Mouse (Mus musculus) heart, embryonic 11.5 days (tissue): Measurements from ENCODE around the gene Crip1. TPM values are rescaled to one million over a fixed set of nuclear protein-coding genes. Genes with fewer than 3 reads are reported as not detected.
A peak's percentile ranks its signal among the peaks of the same experiment; 100 is the strongest.

ENCODE experiments used
- ATAC-seq: fragments of 200-750 bp; cut with Nextera tagmentation; replicated peaks from 2 replicates; pipeline ENCODE4 v1.8.0; 2017; ENCODE audit warnings: moderate library complexity; ENCODE audit not compliant: insufficient number of reproducible peaks, low FRiP score, low TSS enrichment
- H3K27ac ChIP-seq: fragments of 300-500 bp; sonication (generic); 2 replicates; pipeline ENCODE4 v1.5.1; 2014; ENCODE audit warnings: mild to moderate bottlenecking, low read depth, low read length
- H3K27me3 ChIP-seq: fragments of 300-500 bp; sonication (generic); 2 replicates; pipeline ENCODE4 v1.6.1; 2014; ENCODE audit warnings: mild to moderate bottlenecking, low read length, mixed read lengths; ENCODE audit not compliant: control insufficient read depth, insufficient read depth
- H3K36me3 ChIP-seq: fragments of 300-500 bp; sonication (generic); 2 replicates; pipeline ENCODE4 v1.6.1; 2014; ENCODE audit warnings: mild to moderate bottlenecking, low read length, moderate library complexity, mixed read lengths; ENCODE audit not compliant: control insufficient read depth, insufficient read depth
- H3K4me1 ChIP-seq: fragments of 300-500 bp; sonication (generic); 2 replicates; pipeline ENCODE4 v1.6.1; 2014; ENCODE audit warnings: low read length; ENCODE audit not compliant: control insufficient read depth, insufficient read depth
- H3K4me2 ChIP-seq: fragments of 300-500 bp; sonication (generic); 2 replicates; pipeline ENCODE4 v1.6.1; 2014; ENCODE audit warnings: mild to moderate bottlenecking, moderate library complexity
- H3K4me3 ChIP-seq: fragments of 300-500 bp; sonication (generic); 2 replicates; pipeline ENCODE4 v1.5.1; 2014; ENCODE audit warnings: low read depth, low read length
- H3K9ac ChIP-seq: fragments of 300-500 bp; sonication (generic); 2 replicates; pipeline ENCODE4 v1.6.1; 2014; ENCODE audit warnings: mild to moderate bottlenecking, low read depth, low read length, moderate library complexity
- H3K9me3 ChIP-seq: fragments of 300-500 bp; sonication (generic); replicated peaks from 2 replicates; pipeline ENCODE4 v1.6.1; 2016; ENCODE audit warnings: low read length; ENCODE audit not compliant: control insufficient read depth
- WGBS: fragments of 180-500 bp; shearing (Covaris S2); extraction: QIAGEN DNeasy Blood & Tissue Kit; methylation state at CpG from one replicate; pipeline ENCODE4 v1.1.7; 2014; ENCODE audit not compliant: insufficient replicate concordance; 5-methylcytosine and 5-hydroxymethylcytosine counted together
- polyA plus RNA-seq: library from polyadenylated mRNA; unstranded; fragments of >200 nt; fragmentation: Nextera tagmentation; extraction: Ambion mirVana; gene quantifications from 2 replicates; pipeline ENCODE4 v1.2.1, GENCODE M21; 2014

Crip1 gene
- polyA plus RNA-seq, 1 experiment from 2014 or later: 533 TPM

DNA sequence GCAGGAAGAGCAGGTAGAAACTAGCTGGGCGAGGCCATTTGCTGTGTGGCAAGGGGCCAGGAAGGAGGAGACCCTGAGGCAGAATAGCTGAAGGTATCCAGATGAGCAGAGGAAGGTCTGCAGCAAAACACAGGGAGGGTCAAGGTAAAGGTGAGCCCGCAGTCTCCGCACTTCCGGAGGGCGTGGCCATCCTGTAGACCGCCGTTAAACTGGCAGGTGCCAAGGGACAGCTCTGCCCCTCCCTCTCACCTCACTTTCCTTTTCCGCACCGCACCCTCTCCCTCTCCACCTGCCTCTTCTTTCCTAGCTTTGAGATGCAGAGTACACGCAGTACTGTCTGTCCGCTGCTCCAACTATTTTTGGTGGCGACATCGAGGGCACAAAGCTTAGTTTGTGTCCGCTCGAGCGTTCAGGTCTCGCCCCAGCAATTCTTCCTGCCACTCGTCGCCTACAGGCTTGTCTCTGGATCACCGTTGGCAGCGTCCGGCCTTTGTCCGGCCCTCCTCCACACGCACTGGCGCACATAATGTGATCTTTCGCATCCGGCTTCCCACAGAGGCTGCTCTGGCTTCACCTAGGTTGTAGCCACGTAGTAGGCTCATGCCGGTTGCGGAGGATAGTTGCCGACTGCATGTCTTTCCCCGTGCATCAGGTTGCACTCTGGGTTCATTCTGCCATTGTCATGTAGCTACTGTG is 9.1 kb downstream of the Crip1 start:
- Histone ChIP-seq H3K27ac (peak overlapping the region; percentile 90), H3K9ac (peak overlapping the region; percentile 78), H3K4me2 (peak overlapping the region; percentile 79), H3K9me3 (no peaks in the 10 kb centered on the region), H3K4me3 (peak overlapping the region; percentile 43), H3K4me1 (peaks cover 26% of the 10 kb centered on the region), H3K27me3 (no peaks in the 10 kb centered on the region), H3K36me3 (no peaks in the 10 kb centered on the region)
- WGBS: 4% methylated on average over 32 of the region's 32 CpGs
- no peak for ATAC-seq

DNA sequence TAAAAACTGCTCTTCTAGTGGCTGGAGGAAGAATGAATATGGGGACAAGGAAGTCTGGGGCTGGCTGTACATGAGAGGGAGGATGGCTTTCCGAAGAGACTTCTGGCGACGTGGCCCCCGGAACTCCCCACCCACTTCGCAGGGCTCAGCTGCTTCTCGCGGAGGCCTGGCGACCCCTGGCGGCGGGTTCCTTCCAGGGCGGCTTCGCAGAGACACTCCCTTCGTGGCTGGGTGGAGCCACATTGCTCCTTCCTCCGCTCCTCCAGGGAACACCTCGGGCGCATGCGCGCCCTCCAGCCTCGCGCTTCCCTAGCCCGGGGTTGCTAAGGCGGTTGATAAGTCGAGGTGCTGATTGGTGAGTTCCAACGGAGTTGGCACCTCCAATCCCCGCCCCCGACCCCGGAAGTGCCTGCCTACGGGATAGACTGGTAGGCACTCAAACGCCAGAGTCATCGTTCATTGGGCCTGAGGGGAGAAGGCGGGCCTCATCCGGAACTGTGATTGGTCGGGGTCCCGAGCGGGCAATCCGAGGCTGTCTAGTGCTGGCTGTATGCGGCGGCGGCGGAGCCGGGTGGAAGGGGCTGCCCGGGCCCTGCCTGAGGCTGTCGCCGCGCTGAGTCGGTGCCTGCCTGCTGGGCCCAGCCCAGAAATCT is 9.9 kb downstream of the Crip1 start, which contains the start of gene Tedc1:
TSS of gene Tedc1 (plus strand) at position 535 of the 653 bp plus-strand sequence.
- Histone ChIP-seq H3K4me2 (peak within 1 kb of the TSS; percentile 97), H3K27ac (peak within 1 kb of the TSS; percentile 90), H3K9ac (peak within 1 kb of the TSS; percentile 78), H3K9me3 (no peaks in the 10 kb centered on the region), H3K36me3 (no peaks in the 10 kb centered on the region), H3K4me1 (peaks cover 21% of the 10 kb centered on the region), H3K27me3 (no peaks in the 10 kb centered on the region), H3K4me3 (peak within 1 kb of the TSS; percentile 71)
- ATAC-seq: peak; percentile 93
- under 1% methylated on average over 46 of the region's 46 CpGs for WGBS

DNA sequence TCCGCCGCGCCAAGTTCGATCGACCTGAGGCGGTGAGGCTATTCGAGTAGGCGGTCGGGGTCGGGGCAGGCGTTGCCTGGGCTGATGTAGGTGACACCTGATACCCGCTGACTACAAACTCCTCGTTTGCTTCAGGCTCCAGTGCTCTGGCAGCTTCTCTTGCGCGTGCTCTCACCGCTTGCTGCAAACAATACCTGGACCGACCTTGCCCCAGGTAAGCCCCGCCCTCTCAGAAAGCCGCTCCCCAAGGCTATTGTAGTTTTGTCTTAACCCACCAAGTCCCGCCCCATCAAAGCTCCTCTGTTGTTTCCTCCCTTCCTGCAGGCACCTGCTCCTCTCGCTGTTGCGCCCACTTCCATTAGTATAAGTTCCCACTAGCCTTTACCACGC is 10.4 kb downstream of the Crip1 start:
- 1% methylated on average over 23 of the region's 23 CpGs for WGBS
- Histone ChIP-seq H3K4me3 (peak overlapping the region; percentile 71), H3K9me3 (no peaks in the 10 kb centered on the region), H3K4me2 (peak overlapping the region; percentile 97), H3K9ac (peak overlapping the region; percentile 74), H3K27me3 (no peaks in the 10 kb centered on the region), H3K4me1 (peaks cover 17% of the 10 kb centered on the region), H3K27ac (no peak overlapping the region), H3K36me3 (no peaks in the 10 kb centered on the region)
- peak; percentile 0; the same call in 1 of the 2 replicates for ATAC-seq

DNA sequence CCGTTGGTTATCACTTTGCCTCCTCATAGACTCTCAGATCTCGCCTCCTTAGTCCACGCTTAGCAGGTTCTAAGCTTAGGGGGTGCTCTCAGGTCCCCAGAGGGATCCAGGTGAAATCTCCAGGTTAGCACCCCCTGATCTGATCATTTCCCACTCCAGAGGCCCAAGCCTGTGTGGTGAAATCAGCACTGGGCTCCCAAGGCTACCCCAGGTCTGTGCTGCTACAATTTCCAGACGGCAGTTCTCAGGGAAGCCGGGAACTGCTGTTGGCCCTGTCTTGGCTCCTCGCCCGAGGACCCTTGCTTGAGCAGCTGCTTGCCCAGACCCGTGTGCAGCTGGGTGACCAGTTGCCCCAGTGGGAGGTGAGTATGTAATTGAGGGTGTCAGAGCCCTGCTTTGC is 10.9 kb downstream of the Crip1 start:
- Histone ChIP-seq H3K9me3 (no peaks in the 10 kb centered on the region), H3K4me1 (peaks cover 17% of the 10 kb centered on the region), H3K9ac (peak overlapping the region; percentile 74), H3K4me3 (peak overlapping the region; percentile 71), H3K36me3 (no peaks in the 10 kb centered on the region), H3K4me2 (peak overlapping the region; percentile 97), H3K27ac (no peak overlapping the region), H3K27me3 (no peaks in the 10 kb centered on the region)
- 37% methylated on average over 8 of the region's 8 CpGs for WGBS
- ATAC-seq: no peak

DNA sequence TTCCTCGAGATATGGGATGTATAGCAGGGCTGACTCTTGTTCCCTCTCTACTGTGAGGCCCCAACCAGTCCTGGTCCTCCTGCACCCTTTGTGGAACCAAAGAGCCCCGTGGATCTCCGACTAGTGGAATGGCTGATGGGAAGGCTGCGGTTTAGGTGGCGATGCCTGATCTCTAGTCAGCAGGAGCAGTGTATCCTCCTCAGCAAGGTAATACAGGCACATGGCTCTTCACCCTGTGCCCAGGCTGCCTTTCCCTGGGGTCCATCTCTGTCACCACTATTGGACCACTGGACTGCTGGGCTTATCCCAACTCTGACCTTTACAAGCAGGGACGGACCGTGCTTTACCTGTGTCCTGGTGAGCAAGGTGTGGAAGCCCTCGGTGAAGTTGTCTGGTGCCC is 11.4 kb downstream of the Crip1 start:
- H3K9ac ChIP-seq: no peak overlapping the region
- no peaks in the 10 kb centered on the region for H3K27me3 ChIP-seq
- H3K9me3 ChIP-seq: no peaks in the 10 kb centered on the region
- no peak for ATAC-seq
- no peak overlapping the region for H3K27ac ChIP-seq
- H3K4me3 ChIP-seq: no peak overlapping the region
- H3K4me1 ChIP-seq: peaks cover 17% of the 10 kb centered on the region
- 87% methylated on average over 8 of the region's 8 CpGs for WGBS
- peak overlapping the region; percentile 97; the same call in 1 of the 2 replicates for H3K4me2 ChIP-seq
- H3K36me3 ChIP-seq: 0 out of 2 replicates have a peak, but pooled peaks cover 4% of the 10 kb centered on the region

DNA sequence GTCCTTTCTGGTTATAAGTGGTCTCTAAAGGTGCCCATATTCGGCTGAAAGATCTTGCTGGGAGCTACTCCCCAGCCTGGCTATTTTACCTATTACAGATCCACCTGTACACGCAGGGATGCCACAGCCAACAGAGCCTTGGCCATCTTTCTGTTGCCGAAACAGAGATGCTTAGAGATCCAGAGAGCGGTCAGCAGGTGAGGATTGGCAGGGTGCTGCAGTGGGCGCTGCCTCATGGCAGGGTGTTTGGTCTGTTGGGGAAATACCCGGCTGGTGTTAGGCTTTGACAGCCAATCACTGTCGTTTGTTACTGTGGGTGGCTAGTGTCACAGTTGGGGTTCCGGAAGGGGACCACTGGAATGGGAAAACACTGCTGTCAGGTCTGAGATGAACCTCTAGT is 11.9 kb downstream of the Crip1 start:
- ATAC-seq: no peak
- 0 out of 2 replicates have a peak, but pooled peaks cover 5% of the 10 kb centered on the region for H3K36me3 ChIP-seq
- no peaks in the 10 kb centered on the region for H3K9me3 ChIP-seq
- WGBS: 89% methylated on average over 8 of the region's 8 CpGs
- H3K4me2 ChIP-seq: no peak overlapping the region
- H3K27me3 ChIP-seq: no peaks in the 10 kb centered on the region
- no peak overlapping the region for H3K27ac ChIP-seq
- H3K4me1 ChIP-seq: peaks cover 17% of the 10 kb centered on the region
- no peak overlapping the region for H3K9ac ChIP-seq
- no peak overlapping the region for H3K4me3 ChIP-seq

DNA sequence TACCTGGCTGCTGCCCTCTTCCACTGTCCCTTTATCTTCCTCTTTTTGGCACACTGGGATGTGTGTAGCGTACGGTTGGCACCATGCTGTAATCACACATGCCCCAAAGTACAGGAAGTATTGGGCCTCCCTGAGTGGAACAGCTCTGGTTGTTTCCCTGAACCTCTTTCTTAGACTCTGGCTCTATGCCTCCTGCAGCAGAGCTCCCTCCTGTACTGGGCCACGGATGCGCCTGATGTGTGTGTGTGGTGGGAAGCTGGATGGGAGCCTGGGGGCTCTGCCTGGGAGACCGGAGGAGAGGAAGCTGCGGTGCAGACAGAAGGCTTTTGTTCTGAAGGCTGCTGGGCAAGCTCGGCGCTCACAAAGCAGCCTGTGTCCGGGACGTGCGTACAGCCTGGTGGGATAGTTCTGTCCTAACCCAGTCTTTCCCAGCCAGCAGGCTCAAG is 17.5 kb downstream of the Crip1 start:
- WGBS: 79% methylated on average over 11 of the region's 11 CpGs
- Histone ChIP-seq H3K4me2 (no peak overlapping the region), H3K4me3 (no peak overlapping the region), H3K4me1 (no peaks in the 10 kb centered on the region), H3K27me3 (no peaks in the 10 kb centered on the region), H3K9me3 (no peaks in the 10 kb centered on the region), H3K9ac (no peak overlapping the region), H3K27ac (no peak overlapping the region), H3K36me3 (peaks cover 8% of the 10 kb centered on the region; the same call in 1 of the 2 replicates)
- no peak for ATAC-seq

DNA sequence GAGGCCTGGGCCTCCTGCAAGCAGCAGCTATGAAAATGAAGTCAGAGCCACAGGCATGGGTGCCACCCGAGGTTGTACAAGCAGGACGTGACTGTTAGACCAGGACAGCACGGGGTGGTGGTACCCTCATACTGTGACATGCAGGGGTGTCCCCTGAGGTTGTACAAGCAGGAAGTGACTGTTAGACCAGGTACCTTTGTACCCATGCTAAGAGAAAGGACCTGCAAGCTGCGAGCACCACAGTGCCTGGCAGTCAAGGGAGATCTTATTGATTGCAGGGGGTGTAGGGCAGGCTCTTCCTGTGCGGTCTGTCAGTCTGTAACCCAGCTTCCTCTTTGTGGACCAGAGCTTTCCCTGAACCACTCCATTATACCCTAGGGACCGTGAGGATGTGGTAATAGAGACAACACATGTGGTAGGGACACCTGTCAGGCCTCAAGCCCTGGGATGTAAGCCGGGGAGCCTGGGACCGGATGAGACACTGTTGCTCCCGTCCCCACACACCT is 22.0 kb downstream of the Crip1 start:
- 74% methylated on average over 9 of the region's 9 CpGs for WGBS
- no peak overlapping the region for H3K27ac ChIP-seq
- no peak overlapping the region for H3K9ac ChIP-seq
- ATAC-seq: no peak
- no peaks in the 10 kb centered on the region for H3K27me3 ChIP-seq
- no peak overlapping the region for H3K4me2 ChIP-seq
- no peak overlapping the region for H3K4me3 ChIP-seq
- peaks cover 2% of the 10 kb centered on the region; the same call in 1 of the 2 replicates for H3K36me3 ChIP-seq
- H3K9me3 ChIP-seq: no peaks in the 10 kb centered on the region
- no peaks in the 10 kb centered on the region for H3K4me1 ChIP-seq
